Mouse (Mus musculus): ENCODE data around the gene Tada1.

Gene Tada1

DNA sequence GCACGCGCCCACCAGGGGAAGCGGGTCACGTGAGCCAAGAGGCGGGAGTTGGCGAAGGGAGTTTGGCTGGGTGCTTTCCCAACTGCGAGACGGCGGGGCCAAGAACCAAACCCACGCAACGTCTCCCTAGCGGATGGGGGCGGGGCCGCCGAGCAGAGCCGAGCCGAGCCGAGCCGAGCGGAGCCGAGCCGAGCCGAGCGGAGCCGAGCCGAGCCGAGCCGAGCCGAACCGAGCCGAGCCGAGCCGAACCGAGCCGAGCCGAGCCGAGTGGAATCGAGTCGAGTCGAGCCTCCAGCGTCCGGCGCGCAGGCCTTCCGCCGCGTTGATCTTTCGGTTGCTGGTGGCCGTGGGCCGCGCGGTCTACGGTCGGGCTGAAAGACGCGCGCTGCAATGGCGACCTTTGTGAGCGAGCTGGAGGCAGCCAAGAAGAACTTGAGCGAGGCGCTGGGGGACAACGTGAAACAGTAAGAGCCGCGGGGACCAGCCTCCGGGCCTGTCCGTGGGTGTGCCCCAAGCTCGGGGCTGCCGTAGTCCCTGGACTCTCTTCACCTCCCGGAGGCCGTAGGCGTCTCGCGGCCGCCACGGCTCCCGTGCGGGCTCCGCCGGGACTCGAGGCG, at the start of gene Tada1:
TSS of gene Tada1 (plus strand) at position 85 of the 617 bp plus-strand sequence.
- DNase-seq, result peak; percentile 93 to 96

DNA sequence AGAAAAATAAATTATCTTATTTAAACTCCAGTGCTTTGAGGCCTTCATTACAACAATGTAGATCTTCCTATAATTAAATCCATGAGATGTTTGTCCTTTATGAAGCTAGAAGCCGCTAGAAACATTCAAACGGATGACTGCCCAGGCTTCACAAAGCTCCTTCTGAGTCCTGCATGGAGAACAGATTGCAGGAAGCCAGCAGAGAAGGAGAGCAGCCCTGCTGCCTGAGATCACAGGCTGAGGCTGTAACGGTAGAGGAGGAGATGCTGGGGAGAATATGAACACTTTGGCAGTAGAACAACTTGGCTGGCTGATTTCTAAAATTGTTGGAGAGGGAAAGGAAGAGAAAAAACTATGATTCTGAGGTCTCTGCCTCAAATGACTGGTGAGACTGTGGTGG, 48.1 kb upstream of the Tada1 start:
- no peak for DNase-seq

GRCm38 (mm10) chr1:166339110-166339509, 39.8 kb upstream of the Tada1 start:
- DNase-seq, result peak; percentile 42 to 43

DNA sequence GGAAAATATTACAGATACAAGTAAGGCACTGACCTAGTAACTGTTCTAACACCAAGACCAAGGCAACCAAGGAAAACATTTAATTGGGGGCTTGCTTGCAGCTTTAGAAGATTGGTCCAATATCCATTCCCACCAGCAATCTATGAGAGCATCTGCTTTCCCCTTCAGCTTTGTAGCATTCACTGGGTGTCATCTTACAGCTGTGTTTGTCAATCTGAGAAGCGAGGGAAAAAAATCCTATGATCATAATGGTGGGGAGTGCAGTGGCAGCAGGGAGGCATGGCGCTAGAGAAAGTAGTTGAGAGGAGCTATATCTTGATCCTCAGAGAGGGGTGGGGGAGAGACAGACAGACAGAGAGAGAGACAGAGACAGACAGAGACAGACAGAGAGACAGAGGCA, 36.8 kb upstream of the Tada1 start:
- DNase-seq, result no peak

- DNase-seq, result no peak
Measured at GRCm38 (mm10) chr1:166342539-166342938, 36.4 kb upstream of the Tada1 start.

- DNase-seq, result no peak
Measured at GRCm38 (mm10) chr1:166343586-166343985, 35.3 kb upstream of the Tada1 start.

GRCm38 (mm10) chr1:166344300-166345077, 34.4 kb upstream of the Tada1 start:
- no peak for DNase-seq

GRCm38 (mm10) chr1:166345602-166346001, 33.3 kb upstream of the Tada1 start:
- no peak for DNase-seq

GRCm38 (mm10) chr1:166346906-166347305, 32.0 kb upstream of the Tada1 start:
- DNase-seq, result no peak

- no peak for DNase-seq
Measured at GRCm38 (mm10) chr1:166349341-166349740, 29.6 kb upstream of the Tada1 start.

GRCm38 (mm10) chr1:166349751-166350150, 29.1 kb upstream of the Tada1 start:
- DNase-seq, result no peak

DNA sequence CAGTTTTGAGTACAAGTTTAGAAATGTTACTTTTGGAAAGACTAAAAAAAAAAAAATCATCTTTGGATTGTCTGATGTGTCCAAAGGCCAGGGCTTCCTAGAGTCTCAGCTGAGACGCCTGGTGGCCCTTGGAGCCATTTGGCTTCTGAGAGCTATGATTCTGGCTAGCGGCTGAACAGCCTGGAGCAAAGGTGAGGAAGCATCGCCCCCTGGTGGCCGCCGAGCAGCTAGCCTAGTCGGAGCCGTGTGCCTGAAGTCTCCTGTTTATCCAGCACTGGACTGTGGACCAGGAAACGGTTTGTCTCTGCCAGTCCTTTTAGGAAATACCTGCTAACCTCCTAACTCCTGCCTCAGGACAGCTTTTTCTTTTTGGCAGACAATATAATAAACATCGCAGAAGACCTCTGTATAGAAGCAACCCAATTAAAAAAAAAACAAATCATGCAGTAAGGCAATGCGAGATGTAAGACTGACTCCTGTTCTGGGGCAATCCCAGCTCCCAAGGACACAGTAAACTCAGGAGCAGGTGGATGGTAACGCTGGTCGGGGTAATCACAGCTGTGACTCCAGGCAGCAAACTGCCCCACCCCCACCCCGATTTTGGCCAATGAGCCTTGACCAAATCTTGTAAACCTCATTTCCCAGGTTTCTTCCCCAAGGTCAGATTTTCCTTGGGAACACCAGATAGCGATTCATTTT, 18.6 kb upstream of the Tada1 start:
- DNase-seq, result peak; percentile 79 to 87

- DNase-seq, result no peak
Measured at GRCm38 (mm10) chr1:166360896-166361295, 18.0 kb upstream of the Tada1 start.

- DNase-seq, result no peak
Measured at GRCm38 (mm10) chr1:166361842-166362241, 17.1 kb upstream of the Tada1 start.

GRCm38 (mm10) chr1:166362659-166363058, 16.2 kb upstream of the Tada1 start:
- DNase-seq, result peak in 1 of 2 experiments; percentile 35

DNA sequence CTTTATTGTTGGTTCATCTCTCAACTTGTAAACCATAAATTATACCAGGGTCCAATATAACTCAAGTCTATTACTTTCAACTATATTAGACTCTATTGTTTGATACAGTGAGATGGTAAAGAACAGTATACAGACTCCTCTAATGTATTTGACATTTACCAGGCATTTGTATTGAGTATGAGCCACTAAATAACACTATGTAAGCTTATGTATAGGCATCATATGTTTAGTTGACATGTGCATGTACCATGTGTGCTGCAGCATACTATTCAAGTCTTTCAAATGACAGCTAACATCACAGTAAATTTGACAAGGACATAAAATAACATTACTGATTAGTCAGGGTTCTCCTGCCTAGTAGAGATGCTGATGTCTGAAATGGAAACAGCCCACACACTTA, 15.8 kb upstream of the Tada1 start:
- DNase-seq, result no peak

GRCm38 (mm10) chr1:166377171-166377570, 1.7 kb upstream of the Tada1 start:
- no peak for DNase-seq

DNA sequence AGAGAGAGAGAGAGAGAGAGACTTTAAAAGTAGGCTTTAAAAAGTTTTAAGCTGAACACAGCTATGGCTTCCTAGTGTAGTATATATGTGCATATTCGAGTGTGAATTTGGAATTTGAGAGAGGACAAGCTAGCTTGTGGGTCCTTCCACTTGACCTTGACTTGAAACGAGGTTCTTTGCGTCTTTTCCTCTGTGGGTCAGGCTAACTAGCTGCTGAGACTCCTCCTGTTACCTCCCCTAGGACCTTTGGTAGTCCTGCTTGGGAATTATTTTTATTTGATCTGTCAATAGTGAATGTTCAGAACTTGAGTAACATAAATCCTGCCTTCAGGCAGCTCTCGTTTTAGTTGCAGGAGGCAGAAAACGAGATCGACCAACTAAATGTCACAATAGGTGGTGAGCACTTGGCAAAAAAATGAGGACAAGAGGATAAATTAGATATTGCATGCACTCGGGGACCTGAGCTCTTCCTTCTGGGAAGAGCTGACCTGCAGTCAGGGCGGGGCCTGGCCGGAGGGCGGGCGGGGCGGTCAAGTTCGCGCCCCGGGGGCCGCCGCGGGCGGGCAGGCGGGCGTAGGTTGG, 375 bp upstream of the Tada1 start:
- DNase-seq, result no peak

DNA sequence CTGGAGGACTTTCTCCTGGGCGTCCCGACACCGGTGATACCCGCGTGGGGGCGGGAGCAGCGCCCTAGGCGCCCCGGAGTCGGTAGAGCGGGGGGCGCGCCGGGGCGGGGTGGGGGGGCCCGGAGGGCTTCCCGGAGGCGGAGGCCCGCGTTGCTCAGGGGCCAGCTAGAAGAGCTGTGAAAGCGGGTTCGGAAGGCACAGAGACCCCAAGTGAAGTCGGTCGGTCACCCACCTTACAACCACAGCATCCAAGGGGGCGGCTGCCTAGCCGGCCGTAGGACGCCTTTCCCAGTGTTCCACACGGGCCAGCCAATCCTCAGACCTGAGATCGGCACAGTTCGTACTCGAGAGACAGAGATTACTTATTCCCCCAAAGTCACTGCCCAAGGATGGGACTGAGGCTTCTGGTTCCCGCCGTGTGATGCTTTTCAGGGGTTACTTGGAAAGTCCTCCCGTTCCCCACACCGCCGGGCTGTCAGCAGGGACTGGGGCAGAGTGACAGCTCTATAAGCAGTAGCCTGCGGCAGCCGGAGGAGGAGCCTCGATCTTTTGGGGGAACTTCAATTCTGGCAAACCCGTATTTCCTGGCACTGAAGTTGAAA, 834 bp downstream of the Tada1 start:
- peak; percentile 69 to 74 for DNase-seq

GRCm38 (mm10) chr1:166381336-166381735, 2.4 kb downstream of the Tada1 start:
- no peak for DNase-seq

- DNase-seq, result no peak
Measured at GRCm38 (mm10) chr1:166381821-166382220, 2.9 kb downstream of the Tada1 start.

GRCm38 (mm10) chr1:166382626-166383025, 3.7 kb downstream of the Tada1 start:
- no peak for DNase-seq

- DNase-seq, result no peak
Measured at GRCm38 (mm10) chr1:166384614-166385013, 5.7 kb downstream of the Tada1 start.

Measured in lung, postnatal 4 days (tissue).